Mouse (Mus musculus): ENCODE data around the gene Mrps9.

GRCm38 (mm10) chr1:42948486-42948885, 97.5 kb downstream of the Mrps9 start:
- TF ChIP-seq CTCF (IDR thresholded peaks at IDR 0.05; ENCODE audit: low read depth, low read length) = no peak
- no peak for TF ChIP-seq POLR2A (IDR thresholded peaks at IDR 0.05; ENCODE audit: borderline replicate concordance, low read depth, low read length)

Data from bone marrow macrophage, adult 2 months (primary cell).